Mouse (Mus musculus) testis, adult 2 months (tissue): ENCODE results near the gene Dner. TPM values are rescaled to one million over a fixed set of nuclear protein-coding genes. Genes with fewer than 3 reads are reported as not detected.
A peak's percentile ranks its signal among the peaks of the same experiment; 100 is the strongest.

Source experiments
- H3K27ac ChIP-seq: fragments of 200-500 bp; 2 replicates; pipeline ENCODE4 v1.5.1; 2012; ENCODE audit warnings: low read depth, low read length; ENCODE audit not compliant: control insufficient read depth, insufficient read depth
- H3K27me3 ChIP-seq: fragments of 200-500 bp; 2 replicates; pipeline ENCODE4 v1.6.1; 2012; ENCODE audit warnings: mild to moderate bottlenecking, low read length, moderate library complexity; ENCODE audit not compliant: control insufficient read depth, insufficient read depth
- H3K36me3 ChIP-seq: fragments of 200-500 bp; 2 replicates; pipeline ENCODE4 v1.6.1; 2012; ENCODE audit warnings: mild to moderate bottlenecking, low read length; ENCODE audit not compliant: control insufficient read depth, insufficient read depth
- H3K4me1 ChIP-seq: fragments of 200-500 bp; 2 replicates; pipeline ENCODE4 v1.6.1; 2012; ENCODE audit warnings: low read length; ENCODE audit not compliant: control insufficient read depth, insufficient read depth
- H3K4me3 ChIP-seq: fragments of 200-500 bp; 2 replicates; pipeline ENCODE4 v1.5.1; 2012; ENCODE audit warnings: low read depth, mild to moderate bottlenecking, low read length, moderate library complexity, mixed read lengths; ENCODE audit not compliant: control insufficient read depth
- CTCF ChIP-seq: fragments of 200-500 bp; IDR thresholded peaks from 2 replicates; pipeline ENCODE4 v1.5.1; 2012; ENCODE audit warnings: low read depth, mild to moderate bottlenecking, inconsistent platforms, low read length, moderate library complexity; ENCODE audit not compliant: control insufficient read depth, insufficient read depth, insufficient replicate concordance
- POLR2A ChIP-seq: fragments of 200-500 bp; IDR thresholded peaks from 2 replicates; pipeline ENCODE4 v1.6.1; 2012; ENCODE audit warnings: low read depth, mild to moderate bottlenecking, inconsistent platforms, low read length, moderate library complexity; ENCODE audit not compliant: control insufficient read depth
- polyA plus RNA-seq: library from polyadenylated mRNA; depleted of rRNA; stranded (reverse); fragments of >200 nt; gene quantifications from 2 replicates; pipeline ENCODE4 v1.2.3, GENCODE M21; 2012

The Dner gene
- polyA plus RNA-seq, 1 experiment: 0.65 TPM

DNA sequence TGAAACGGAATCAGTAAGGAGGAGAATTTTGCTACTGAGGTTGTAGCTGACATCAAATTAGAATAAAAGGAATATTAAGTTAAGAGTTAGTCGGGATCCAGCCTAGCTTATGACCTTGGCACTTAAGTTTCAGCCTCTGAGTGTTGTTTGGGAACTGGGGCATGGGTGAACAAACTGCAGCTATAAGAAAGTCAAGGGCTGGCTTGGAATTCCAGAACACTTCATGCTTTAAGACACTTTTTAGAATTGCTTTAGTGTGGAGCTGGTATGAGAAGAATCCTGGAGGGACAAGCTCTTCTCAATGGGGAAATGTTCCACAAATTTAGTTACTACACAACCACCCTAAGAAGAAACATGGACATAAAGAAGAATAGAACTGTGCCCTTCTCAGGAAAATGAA lies 223.8 kb downstream of the Dner start:
- H3K36me3 ChIP-seq: no peaks in the 10 kb centered on the region
- TF ChIP-seq POLR2A: no peak
- no peak for TF ChIP-seq CTCF
- no peaks in the 10 kb centered on the region for H3K4me1 ChIP-seq
- H3K27me3 ChIP-seq: no peaks in the 10 kb centered on the region
- no peak overlapping the region for H3K4me3 ChIP-seq
- H3K27ac ChIP-seq: no peak overlapping the region

DNA sequence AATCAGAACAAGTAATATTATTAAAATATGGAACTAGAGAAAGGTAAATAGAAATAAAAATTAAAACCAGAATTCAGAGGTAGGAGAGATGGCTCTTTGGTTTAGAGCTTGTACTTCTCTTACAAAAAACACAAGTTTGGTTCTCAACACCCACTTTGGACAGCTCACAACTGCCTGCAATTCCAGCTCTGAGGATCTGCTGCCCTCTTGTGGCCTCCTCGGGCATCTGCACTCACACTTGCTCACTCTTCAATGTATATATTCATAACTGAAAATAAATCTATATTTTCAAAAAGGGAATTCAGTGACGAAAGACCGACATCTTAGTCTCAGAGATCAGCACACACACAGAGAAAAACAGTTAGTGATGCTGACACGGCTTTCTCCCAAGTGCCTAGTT lies 225.7 kb downstream of the Dner start:
- Histone ChIP-seq H3K27ac (no peak overlapping the region), H3K4me1 (no peaks in the 10 kb centered on the region), H3K4me3 (no peak overlapping the region), H3K27me3 (no peaks in the 10 kb centered on the region), H3K36me3 (no peaks in the 10 kb centered on the region)
- TF ChIP-seq POLR2A (no peak), CTCF (peak; percentile 70; the same call in 1 of the 2 replicates)

DNA sequence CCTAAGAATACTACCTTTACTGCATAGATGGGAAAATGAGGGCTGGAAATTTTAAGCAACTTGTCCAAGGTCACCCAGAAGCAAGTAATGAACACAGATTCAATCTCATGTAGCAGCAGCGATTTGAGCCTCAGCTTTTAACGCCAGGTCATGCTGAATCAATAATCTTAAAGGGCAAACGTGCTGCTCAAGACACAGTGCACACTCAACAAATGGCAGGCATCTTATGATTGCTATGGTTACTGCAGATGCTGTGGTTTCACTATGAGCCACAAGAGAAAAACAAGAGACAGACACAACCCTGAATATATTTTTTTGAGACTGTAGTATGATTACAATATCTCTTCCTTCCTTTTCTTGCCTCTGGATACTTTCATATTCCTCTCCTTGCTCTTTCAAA lies 228.4 kb downstream of the Dner start:
- TF ChIP-seq CTCF (no peak), POLR2A (no peak)
- H3K4me1 ChIP-seq: no peaks in the 10 kb centered on the region
- H3K4me3 ChIP-seq: no peak overlapping the region
- no peak overlapping the region for H3K27ac ChIP-seq
- no peaks in the 10 kb centered on the region for H3K36me3 ChIP-seq
- no peaks in the 10 kb centered on the region for H3K27me3 ChIP-seq

DNA sequence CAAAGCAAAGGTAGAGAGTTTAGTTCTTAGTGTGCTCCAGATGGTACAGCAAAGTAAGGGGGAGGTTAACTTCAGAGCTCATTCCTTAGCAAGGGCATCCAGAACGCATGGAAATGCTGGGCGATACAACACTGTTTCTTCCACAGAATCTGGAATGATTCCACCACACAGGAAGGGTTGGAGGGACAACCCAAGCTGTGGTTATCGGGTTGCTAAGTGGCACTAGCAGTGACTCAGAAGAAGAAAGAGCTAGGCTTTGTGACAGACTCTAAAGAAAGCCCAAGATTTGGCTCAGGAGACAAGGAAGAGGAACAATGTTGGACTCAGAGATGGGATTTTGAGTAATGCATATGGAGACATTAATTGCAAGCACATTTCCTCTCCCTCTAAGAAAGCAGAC lies 231.3 kb downstream of the Dner start:
- H3K36me3 ChIP-seq: no peaks in the 10 kb centered on the region
- TF ChIP-seq CTCF (no peak), POLR2A (no peak)
- H3K27me3 ChIP-seq: no peaks in the 10 kb centered on the region
- H3K4me1 ChIP-seq: no peaks in the 10 kb centered on the region
- no peak overlapping the region for H3K4me3 ChIP-seq
- no peak overlapping the region for H3K27ac ChIP-seq

DNA sequence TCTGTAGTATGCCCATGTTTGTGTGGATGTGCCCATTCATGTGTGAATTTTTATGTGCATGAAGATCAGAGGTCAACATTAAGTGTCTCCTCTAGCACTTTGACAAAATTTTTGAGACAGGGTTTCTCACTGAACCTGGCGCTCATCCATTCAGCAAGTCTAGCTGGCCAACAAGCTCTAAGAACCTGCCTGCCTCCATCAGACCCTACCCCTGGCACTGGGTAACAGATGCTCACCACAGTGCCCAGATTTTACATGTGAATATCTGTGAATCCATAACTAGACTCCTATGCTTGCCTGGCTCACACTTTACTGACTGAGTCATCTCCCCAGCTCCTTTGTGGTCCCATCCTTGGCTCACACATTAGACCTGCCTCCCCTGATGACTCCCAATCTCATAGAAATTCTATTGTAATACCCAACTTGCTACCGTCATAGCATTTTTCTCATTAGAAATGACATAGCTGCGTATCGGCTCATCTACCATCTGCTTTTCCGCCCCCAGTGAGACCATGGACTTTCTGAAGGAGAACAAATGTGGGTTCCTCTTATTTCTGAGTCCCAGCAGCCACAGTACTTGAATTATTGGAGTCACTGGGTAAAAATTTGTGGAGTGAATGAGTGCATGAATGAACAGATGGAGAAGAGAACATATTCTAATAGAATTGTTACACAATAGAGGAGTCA lies 231.9 kb downstream of the Dner start:
- Histone ChIP-seq H3K36me3 (no peaks in the 10 kb centered on the region), H3K27ac (no peak overlapping the region), H3K4me1 (no peaks in the 10 kb centered on the region), H3K27me3 (no peaks in the 10 kb centered on the region), H3K4me3 (no peak overlapping the region)
- TF ChIP-seq POLR2A: no peak
- TF ChIP-seq CTCF: no peak

DNA sequence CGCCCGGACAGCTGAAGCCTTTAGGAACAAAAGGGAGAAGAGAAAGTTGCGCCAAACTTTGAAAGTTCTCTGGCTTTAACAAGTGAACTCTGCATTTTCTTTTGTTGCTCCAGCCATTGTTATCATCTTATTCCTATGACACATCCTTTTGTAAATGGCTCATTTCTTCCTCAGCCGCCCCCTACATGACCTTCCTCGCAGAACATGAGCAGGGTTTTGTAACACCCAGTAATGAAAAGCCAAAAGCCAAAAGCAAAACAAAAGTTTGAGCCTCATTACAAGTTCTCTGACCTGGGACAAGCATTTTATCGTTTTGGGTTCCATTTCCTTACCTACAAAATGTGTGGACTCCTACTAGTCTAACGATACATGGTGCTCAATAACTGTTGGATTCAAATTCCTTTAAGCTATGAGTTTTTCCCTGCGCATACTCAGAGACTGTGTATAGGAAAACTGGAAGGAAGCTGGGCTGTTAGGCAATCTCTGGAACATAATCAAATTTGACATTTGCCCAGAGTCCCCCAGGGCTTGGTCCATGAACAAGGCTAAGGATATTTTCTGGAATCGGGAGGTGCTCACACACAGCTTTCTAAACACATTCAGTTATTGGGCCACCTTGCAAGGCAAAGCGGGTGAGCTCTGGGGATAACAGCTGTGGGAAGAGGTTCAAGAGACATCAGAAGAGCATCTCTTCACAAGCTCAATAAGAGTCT lies 246.3 kb downstream of the Dner start:
- Histone ChIP-seq H3K27me3 (no peaks in the 10 kb centered on the region), H3K27ac (no peak overlapping the region), H3K4me3 (no peak overlapping the region), H3K36me3 (no peaks in the 10 kb centered on the region), H3K4me1 (no peaks in the 10 kb centered on the region)
- TF ChIP-seq POLR2A (no peak), CTCF (no peak)

DNA sequence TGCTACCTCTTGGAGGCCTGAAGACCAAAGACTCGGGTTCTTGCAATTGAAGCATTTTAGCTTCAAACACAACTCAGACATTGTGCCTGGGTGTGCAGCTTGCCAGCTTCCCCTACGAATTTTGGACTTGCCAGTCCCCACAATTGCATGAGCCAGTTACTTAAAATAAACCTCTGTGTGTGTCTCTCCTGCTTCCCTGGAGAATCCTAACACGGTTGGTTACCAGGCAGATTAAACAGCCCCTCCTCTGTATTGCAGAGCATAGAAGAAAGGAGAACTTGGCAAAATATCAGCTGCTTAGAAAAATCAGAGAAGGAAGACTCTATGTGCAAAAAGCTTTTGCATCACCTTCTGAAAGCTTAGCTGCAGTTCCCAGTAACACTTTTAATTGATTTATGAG lies 252.4 kb downstream of the Dner start:
- no peak overlapping the region for H3K4me3 ChIP-seq
- TF ChIP-seq POLR2A (no peak), CTCF (no peak)
- no peaks in the 10 kb centered on the region for H3K27me3 ChIP-seq

DNA sequence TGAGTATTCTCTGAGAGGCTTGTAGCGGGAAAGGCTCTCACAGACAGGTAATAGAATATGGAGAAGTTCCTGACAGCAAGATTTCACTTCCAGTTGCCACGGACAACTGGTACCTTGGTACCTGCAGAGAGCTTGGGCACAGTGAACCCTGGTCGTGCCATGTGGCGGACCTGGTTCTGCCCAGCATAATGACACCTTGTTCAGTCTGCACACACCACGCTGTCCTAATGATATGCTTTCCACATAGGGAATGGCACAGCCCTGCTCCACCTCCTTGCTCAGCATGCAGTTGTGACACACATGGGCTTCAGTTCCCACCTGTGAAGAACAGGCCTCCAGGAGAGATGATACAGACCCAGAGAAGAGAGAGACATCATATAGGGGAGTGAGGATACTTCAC lies 253.0 kb downstream of the Dner start:
- Histone ChIP-seq H3K4me3 (no peak overlapping the region), H3K27me3 (no peaks in the 10 kb centered on the region), H3K36me3 (no peaks in the 10 kb centered on the region), H3K27ac (no peak overlapping the region), H3K4me1 (no peaks in the 10 kb centered on the region)
- TF ChIP-seq CTCF (no peak), POLR2A (no peak)

More for the DNA sequence above, 252.4 kb downstream of the Dner start:
- Histone ChIP-seq H3K27ac (no peak overlapping the region), H3K36me3 (no peaks in the 10 kb centered on the region), H3K4me1 (no peaks in the 10 kb centered on the region)
